16 mouse cellular contexts compared by ENCODE assay signal in the genomic region with DNA sequence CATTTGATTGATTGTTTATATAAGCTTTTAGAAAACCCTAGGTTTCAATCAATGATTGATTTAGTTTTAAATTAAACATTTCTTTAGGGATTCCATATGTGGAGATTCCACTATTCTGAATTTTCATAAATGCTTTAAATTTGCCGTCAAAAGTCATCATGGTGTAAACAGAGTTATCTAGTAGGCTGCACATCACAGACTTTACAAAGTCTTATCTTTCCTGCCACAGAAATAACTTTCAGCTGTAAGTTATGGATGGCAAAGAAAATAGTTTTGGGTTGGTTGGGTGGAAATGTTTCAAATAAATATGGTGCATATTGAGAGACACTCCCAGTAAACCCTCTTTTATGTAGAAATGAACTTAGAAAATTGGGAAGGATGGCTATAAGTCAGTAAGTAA.
"Had no signal": no experiment of that assay in that cellular context is flagged by ENCODE, and none has a peak within 500 bp of the region (broad histone marks: within the 10 kb centered on the region; RNA-seq: fewer than 3 reads in every experiment).

No protein-coding gene starts in this region.

- H3K4me2 ChIP-seq: lung, embryonic 15.5 days; midbrain, embryonic 12.5 days; midbrain, embryonic 15.5 days; neural tube, embryonic 13.5 days had no signal

- H3K9ac ChIP-seq: lung, embryonic 15.5 days; midbrain, embryonic 12.5 days; midbrain, embryonic 15.5 days; neural tube, embryonic 13.5 days had no signal

- H3K4me1 ChIP-seq: lung, embryonic 15.5 days; midbrain, embryonic 12.5 days; midbrain, embryonic 15.5 days; neural tube, embryonic 13.5 days had no signal

- H3K27ac ChIP-seq: lung, embryonic 15.5 days; midbrain, embryonic 12.5 days; midbrain, embryonic 15.5 days; neural tube, embryonic 13.5 days had no signal

- DNase-seq: kidney, adult 18-20 months; kidney, adult 9 months; kidney, postnatal 14 days; kidney, postnatal 4 days; lung, adult 18-20 months; lung, postnatal 10 days; lung, postnatal 36 days; retina, postnatal 1 day; thymus, adult 18-20 months; thymus, postnatal 36 days had no signal

- H3K9me3 ChIP-seq: lung, embryonic 15.5 days; midbrain, embryonic 12.5 days; midbrain, embryonic 15.5 days; neural tube, embryonic 13.5 days had no signal

- H3K27me3 ChIP-seq: lung, embryonic 15.5 days; midbrain, embryonic 12.5 days; midbrain, embryonic 15.5 days; neural tube, embryonic 13.5 days had no signal

- H3K4me3 ChIP-seq: lung, embryonic 15.5 days; midbrain, embryonic 12.5 days; midbrain, embryonic 15.5 days; myocyte; neural tube, embryonic 13.5 days had no signal

- H3K36me3 ChIP-seq: lung, embryonic 15.5 days; midbrain, embryonic 12.5 days; midbrain, embryonic 15.5 days; neural tube, embryonic 13.5 days had no signal

- ATAC-seq: intestine, embryonic 16.5 days; midbrain, embryonic 15.5 days had no signal
